Mouse (Mus musculus) midbrain, embryonic 10.5 days (tissue): ENCODE data around the gene Etnppl. TPM values are rescaled to one million over a fixed set of nuclear protein-coding genes. Genes with fewer than 3 reads are reported as not detected.

ENCODE experiments used
- DNase-seq: peaks from one replicate; pipeline ENCODE4 v3.0.0-alpha.2; 2017; ENCODE audit warnings: low spot score
- H3K27ac ChIP-seq: fragments of 300-500 bp; sonication (generic); replicated peaks from 2 replicates; pipeline ENCODE4 v1.5.1; 2016; ENCODE audit warnings: mild to moderate bottlenecking
- H3K27me3 ChIP-seq: fragments of 300-500 bp; sonication (generic); 2 replicates; pipeline ENCODE4 v1.6.1; 2016; ENCODE audit warnings: low read depth, mild to moderate bottlenecking; ENCODE audit not compliant: poor library complexity, severe bottlenecking
- H3K36me3 ChIP-seq: fragments of 300-500 bp; sonication (generic); 2 replicates; pipeline ENCODE4 v1.6.1; 2016; ENCODE audit warnings: mild to moderate bottlenecking, moderate library complexity
- H3K4me1 ChIP-seq: fragments of 300-500 bp; sonication (generic); 2 replicates; pipeline ENCODE4 v1.6.1; 2016
- H3K4me3 ChIP-seq: fragments of 300-500 bp; sonication (generic); 2 replicates; pipeline ENCODE4 v1.5.1; 2016; ENCODE audit warnings: mild to moderate bottlenecking, moderate library complexity
- H3K9me3 ChIP-seq: fragments of 300-500 bp; sonication (generic); replicated peaks from 2 replicates; pipeline ENCODE4 v1.6.1; 2016; ENCODE audit warnings: mild to moderate bottlenecking
- WGBS: fragments of 180-500 bp; shearing (Covaris S2); methylation state at CpG from one replicate; pipeline ENCODE4 v1.1.7; 2016; 5-methylcytosine and 5-hydroxymethylcytosine counted together
- polyA plus RNA-seq: library from polyadenylated mRNA; unstranded; fragments of >200 nt; fragmentation: Nextera tagmentation; extraction: Ambion mirVana; gene quantifications from 2 replicates; pipeline ENCODE4 v1.2.1, GENCODE M21; 2016

Gene Etnppl
- polyA plus RNA-seq, 1 experiment from 2014 or later = not detected

GRCm38 (mm10) chr3:130684276-130685013 is 67.2 kb downstream of the Etnppl start:
- no peak for DNase-seq
- no peaks in the 10 kb centered on the region for H3K9me3 ChIP-seq
- WGBS = 83% methylated on average over 9 of the region's 9 CpGs
- H3K4me1 ChIP-seq = peaks cover 9% of the 10 kb centered on the region; the same call in 1 of the 2 replicates
- H3K27me3 ChIP-seq = no peaks in the 10 kb centered on the region
- no peak overlapping the region for H3K27ac ChIP-seq
- no peaks in the 10 kb centered on the region for H3K36me3 ChIP-seq
- no peak overlapping the region for H3K4me3 ChIP-seq

DNA sequence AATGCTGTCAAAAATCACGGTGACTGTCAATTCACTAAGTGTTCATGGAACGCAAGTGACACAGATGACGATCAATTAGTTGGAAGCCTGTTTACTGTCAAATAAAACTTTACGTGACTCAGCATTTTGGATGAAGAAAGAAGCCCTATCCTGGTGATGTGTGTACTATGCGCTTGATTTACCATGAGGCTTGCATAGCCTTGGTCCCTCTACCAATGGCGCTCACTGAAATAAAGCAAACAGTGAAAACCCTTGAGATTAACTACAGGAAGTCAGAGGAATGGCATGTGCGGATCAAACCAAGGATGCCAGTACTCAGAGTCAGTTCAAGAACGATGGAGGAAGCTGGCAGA is 67.7 kb downstream of the Etnppl start:
- 90% methylated on average over 8 of the region's 8 CpGs for WGBS
- no peak for DNase-seq
- peaks cover 9% of the 10 kb centered on the region; the same call in 1 of the 2 replicates for H3K4me1 ChIP-seq

GRCm38 (mm10) chr3:130687051-130687450 is 69.8 kb downstream of the Etnppl start:
- Histone ChIP-seq H3K4me1 (peaks cover 20% of the 10 kb centered on the region), H3K4me3 (no peak overlapping the region), H3K9me3 (no peaks in the 10 kb centered on the region), H3K36me3 (no peaks in the 10 kb centered on the region), H3K27me3 (no peaks in the 10 kb centered on the region), H3K27ac (no peak overlapping the region)
- no peak for DNase-seq
- 90% methylated on average over 1 of the region's 1 CpGs for WGBS

More for the DNA sequence above, 67.7 kb downstream of the Etnppl start:
- H3K36me3 ChIP-seq = no peaks in the 10 kb centered on the region
- no peak overlapping the region for H3K4me3 ChIP-seq
- H3K27me3 ChIP-seq = no peaks in the 10 kb centered on the region
- no peaks in the 10 kb centered on the region for H3K9me3 ChIP-seq
- H3K27ac ChIP-seq = no peak overlapping the region

Other genes with a start within 250 kb of the Etnppl start
- gene Ostc, start 92.0 kb downstream of the Etnppl start, polyA plus RNA-seq = 327 and 345 TPM in 2 replicates
- gene Rpl34, start 113.0 kb downstream of the Etnppl start, polyA plus RNA-seq = 751 and 868 TPM in 2 replicates